26 mouse cellular contexts compared by ENCODE assay signal in genomic region chr19:5758878-5759403, GRCm38 (mm10). TPM values are rescaled to one million over a fixed set of nuclear protein-coding genes. Genes with fewer than 3 reads are reported as not detected.
DNase-seq lines count a peak whose midpoint lies in the region; ATAC-seq and TF ChIP-seq lines count a peak whose summit lies in the region.
"Had no signal": no experiment of that assay in that cellular context is flagged by ENCODE, and none has a peak within 500 bp of the region (broad histone marks: within the 10 kb centered on the region; RNA-seq: fewer than 3 reads in every experiment).

No protein-coding gene starts in this region.

- H3K27me3 ChIP-seq in hindbrain, postnatal 0 days (ENCODE audit: insufficient read depth, low read length) = 0 out of 2 replicates have a peak, but pooled peaks cover 5% of the 10 kb centered on the region
- peaks cover 51% of the 10 kb centered on the region for H3K27me3 ChIP-seq in hindbrain, embryonic 12.5 days
- peaks cover 61% of the 10 kb centered on the region for H3K27me3 ChIP-seq in limb, embryonic 10.5 days (ENCODE audit: low read depth, poor library complexity, severe bottlenecking)

- no peak overlapping the region for H3K27ac ChIP-seq in hindbrain, postnatal 0 days
- no peak overlapping the region for H3K27ac ChIP-seq in hindbrain, embryonic 12.5 days
- no peak overlapping the region for H3K27ac ChIP-seq in limb, embryonic 10.5 days
- H3K27ac ChIP-seq: embryonic facial prominence, embryonic 15.5 days; hindbrain, embryonic 13.5 days; intestine, embryonic 15.5 days; kidney, embryonic 15.5 days had no signal

- H3K36me3 ChIP-seq in hindbrain, postnatal 0 days (ENCODE audit: insufficient read depth, low read length) = peaks cover 47% of the 10 kb centered on the region
- H3K36me3 ChIP-seq in hindbrain, embryonic 12.5 days = peaks cover 64% of the 10 kb centered on the region
- peaks cover 66% of the 10 kb centered on the region for H3K36me3 ChIP-seq in limb, embryonic 10.5 days

- no peaks in the 10 kb centered on the region for H3K9me3 ChIP-seq in hindbrain, postnatal 0 days (ENCODE audit: low read length)
- H3K9me3 ChIP-seq in hindbrain, embryonic 12.5 days (replicated peaks) = no peaks in the 10 kb centered on the region
- no peaks in the 10 kb centered on the region for H3K9me3 ChIP-seq in limb, embryonic 10.5 days (replicated peaks)
- H3K9me3 ChIP-seq: embryonic facial prominence, embryonic 15.5 days; hindbrain, embryonic 13.5 days; intestine, embryonic 15.5 days; kidney, embryonic 15.5 days had no signal

- ATAC-seq in hindbrain, postnatal 0 days = no peak
- ATAC-seq in hindbrain, embryonic 12.5 days (ENCODE audit: low FRiP score) = no peak
- ATAC-seq: forebrain, embryonic 16.5 days; intestine, embryonic 15.5 days had no signal

- H3K4me3 ChIP-seq in hindbrain, postnatal 0 days (ENCODE audit: low read length) = no peak overlapping the region
- no peak overlapping the region for H3K4me3 ChIP-seq in hindbrain, embryonic 12.5 days
- H3K4me3 ChIP-seq in limb, embryonic 10.5 days = no peak overlapping the region
- H3K4me3 ChIP-seq: embryonic facial prominence, embryonic 15.5 days; erythroblast, embryonic 14.5 days; hindbrain, embryonic 13.5 days; intestine, embryonic 15.5 days; kidney, embryonic 15.5 days had no signal

- H3K4me2 ChIP-seq in hindbrain, postnatal 0 days (ENCODE audit: low read depth, low read length) = no peak overlapping the region
- no peak overlapping the region for H3K4me2 ChIP-seq in hindbrain, embryonic 12.5 days (replicated peaks)
- H3K4me2 ChIP-seq: embryonic facial prominence, embryonic 15.5 days; hindbrain, embryonic 13.5 days; intestine, embryonic 15.5 days; kidney, embryonic 15.5 days had no signal

- 75% methylated on average over 14 of the region's 14 CpGs for WGBS in hindbrain, postnatal 0 days
- 91% methylated on average over 14 of the region's 14 CpGs for WGBS in hindbrain, embryonic 12.5 days
- 89% methylated on average over 14 of the region's 14 CpGs for WGBS in limb, embryonic 10.5 days

- peak; percentile 66 for DNase-seq in adrenal gland, postnatal 10 days
- DNase-seq in adrenal gland, postnatal 4 days (ENCODE audit: low spot score in 2 of 2) = no peak
- peak; percentile 68 to 73 for DNase-seq in cerebellum, postnatal 10 days
- no peak for DNase-seq in cerebellum, postnatal 14 days
- DNase-seq in hindbrain, postnatal 0 days (ENCODE audit: low spot score) = peak; percentile 29
- peak; percentile 25 for DNase-seq in MN1 (ENCODE audit: low spot score)
- DNase-seq in limb, embryonic 10.5 days (ENCODE audit: low spot score) = no peak
- DNase-seq: cerebellum, adult 2 months; embryo, embryonic 11 days; gastrocnemius, postnatal 25 days; heart, postnatal 10 days; heart, postnatal 4 days; kidney, adult 18-20 months had no signal

- TF ChIP-seq CTCF in hindbrain, postnatal 0 days (IDR thresholded peaks at IDR 0.05; ENCODE audit: low read depth) = no peak

- H3K9ac ChIP-seq in hindbrain, postnatal 0 days (replicated peaks; ENCODE audit: low read length) = no peak overlapping the region
- no peak overlapping the region for H3K9ac ChIP-seq in hindbrain, embryonic 12.5 days
- H3K9ac ChIP-seq: embryonic facial prominence, embryonic 15.5 days; hindbrain, embryonic 13.5 days; intestine, embryonic 15.5 days; kidney, embryonic 15.5 days had no signal

- no peaks in the 10 kb centered on the region; the same call in 1 of the 2 replicates for H3K4me1 ChIP-seq in hindbrain, postnatal 0 days (ENCODE audit: insufficient read depth, low read length)
- H3K4me1 ChIP-seq in hindbrain, embryonic 12.5 days = peaks cover 16% of the 10 kb centered on the region
- H3K4me1 ChIP-seq in limb, embryonic 10.5 days = peaks cover 18% of the 10 kb centered on the region

RNA-seq across cellular contexts. Expression of gene Scyl1, which starts 12.3 kb away (rescaled TPM):
- 10 to 100 TPM; 86.7 to 96.5 TPM for total RNA-seq in adrenal gland, postnatal 10 days (2021)
- 100 to 1,000 TPM; 105 to 110 TPM for total RNA-seq in adrenal gland, postnatal 4 days (2021)
- 84.1 and 96.6 TPM in 2 replicates for total RNA-seq in hindbrain, postnatal 0 days (2014; rRNA removed)
- 73.3 and 76.2 TPM in 2 replicates for polyA plus RNA-seq in hindbrain, postnatal 0 days (2015; fragmentation: Nextera tagmentation; extraction: Ambion mirVana)
- polyA plus RNA-seq in hindbrain, embryonic 12.5 days (2016; fragmentation: Nextera tagmentation; extraction: Ambion mirVana) = 71.8 and 73.7 TPM in 2 replicates
- 71.6 and 78.5 TPM in 2 replicates for polyA plus RNA-seq in limb, embryonic 10.5 days (2016; fragmentation: Nextera tagmentation; extraction: Ambion mirVana)

RNA-seq across cellular contexts. Expression of gene Ltbp3, which starts 18.2 kb away (rescaled TPM):
- total RNA-seq in adrenal gland, postnatal 10 days (2021) = 100 to 1,000 TPM; 185 to 250 TPM
- total RNA-seq in adrenal gland, postnatal 4 days (2021) = 100 to 1,000 TPM; 277 to 287 TPM
- 43.0 and 50.2 TPM in 2 replicates for total RNA-seq in hindbrain, postnatal 0 days (2014; rRNA removed)
- 14.0 and 14.4 TPM in 2 replicates for polyA plus RNA-seq in hindbrain, postnatal 0 days (2015; fragmentation: Nextera tagmentation; extraction: Ambion mirVana)
- 13.8 and 16.6 TPM in 2 replicates for polyA plus RNA-seq in hindbrain, embryonic 12.5 days (2016; fragmentation: Nextera tagmentation; extraction: Ambion mirVana)
- polyA plus RNA-seq in limb, embryonic 10.5 days (2016; fragmentation: Nextera tagmentation; extraction: Ambion mirVana) = 2.2 and 3.4 TPM in 2 replicates

RNA-seq across cellular contexts. Expression of gene Fam89b, which starts 29.5 kb away (rescaled TPM):
- total RNA-seq in adrenal gland, postnatal 10 days (2021) = 10 to 100 TPM; 47.0 to 59.8 TPM
- 10 to 100 TPM; 63.5 to 67.5 TPM for total RNA-seq in adrenal gland, postnatal 4 days (2021)
- 177 and 188 TPM in 2 replicates for total RNA-seq in hindbrain, postnatal 0 days (2014; rRNA removed)
- polyA plus RNA-seq in hindbrain, postnatal 0 days (2015; fragmentation: Nextera tagmentation; extraction: Ambion mirVana) = 131 and 140 TPM in 2 replicates
- polyA plus RNA-seq in hindbrain, embryonic 12.5 days (2016; fragmentation: Nextera tagmentation; extraction: Ambion mirVana) = 174 and 177 TPM in 2 replicates
- 158 TPM in 2 replicates for polyA plus RNA-seq in limb, embryonic 10.5 days (2016; fragmentation: Nextera tagmentation; extraction: Ambion mirVana)

RNA-seq across cellular contexts. Expression of gene Ehbp1l1, which starts 32.8 kb away (rescaled TPM):
- 10 to 100 TPM; 29.8 to 48.9 TPM for total RNA-seq in adrenal gland, postnatal 10 days (2021)
- total RNA-seq in adrenal gland, postnatal 4 days (2021) = 10 to 100 TPM; 34.9 to 35.6 TPM
- 16.6 and 19.7 TPM in 2 replicates for total RNA-seq in hindbrain, postnatal 0 days (2014; rRNA removed)
- polyA plus RNA-seq in hindbrain, postnatal 0 days (2015; fragmentation: Nextera tagmentation; extraction: Ambion mirVana) = 40.0 and 43.0 TPM in 2 replicates
- polyA plus RNA-seq in hindbrain, embryonic 12.5 days (2016; fragmentation: Nextera tagmentation; extraction: Ambion mirVana) = 10.8 and 12.1 TPM in 2 replicates
- polyA plus RNA-seq in limb, embryonic 10.5 days (2016; fragmentation: Nextera tagmentation; extraction: Ambion mirVana) = 8.4 and 9.2 TPM in 2 replicates

RNA-seq across cellular contexts. Expression of gene Kcnk7, which starts 54.8 kb away (rescaled TPM):
- total RNA-seq in adrenal gland, postnatal 10 days (2021) = not detected
- total RNA-seq in adrenal gland, postnatal 4 days (2021) = not detected
- not detected in 2 replicates for total RNA-seq in hindbrain, postnatal 0 days (2014; rRNA removed)
- polyA plus RNA-seq in hindbrain, postnatal 0 days (2015; fragmentation: Nextera tagmentation; extraction: Ambion mirVana) = 0.19 and 0.61 TPM in 2 replicates
- not detected in 2 replicates for polyA plus RNA-seq in hindbrain, embryonic 12.5 days (2016; fragmentation: Nextera tagmentation; extraction: Ambion mirVana)
- not detected in 2 replicates for polyA plus RNA-seq in limb, embryonic 10.5 days (2016; fragmentation: Nextera tagmentation; extraction: Ambion mirVana)
- total RNA-seq: adrenal gland, adult 18-20 months; CH12.LX; common myeloid progenitor, adult 5-6 weeks; gastrocnemius, postnatal 25 days; granulocyte monocyte progenitor cell, adult 5-6 weeks; heart, postnatal 10 days; heart, postnatal 4 days had no signal
- polyA plus RNA-seq: embryonic facial prominence, embryonic 11.5 days; forebrain, embryonic 11.5 days had no signal

Comparison
In these comparisons a context has a peak if more than half of its experiments do, and no peak if none do; other contexts are left out.
1. DNase-seq: peak in adrenal gland, postnatal 10 days (single experiment), cerebellum, postnatal 10 days (2 of 2), hindbrain, postnatal 0 days (single experiment) and MN1 (single experiment); none in adrenal gland, postnatal 4 days (0 of 2), cerebellum, postnatal 14 days (0 of 2) and limb, embryonic 10.5 days (single experiment).